Mouse (Mus musculus) lung, adult 2 months (tissue): Measurements from ENCODE around the gene Arhgap24.

ENCODE experiments used
- CTCF ChIP-seq: fragments of 200-500 bp; IDR thresholded peaks from 2 replicates; pipeline ENCODE4 v1.5.1; 2011; ENCODE audit warnings: mild to moderate bottlenecking, low read length, control low read depth; ENCODE audit not compliant: insufficient read depth
- POLR2A ChIP-seq: fragments of 200-500 bp; IDR thresholded peaks from 2 replicates; pipeline ENCODE4 v1.6.1; 2011; ENCODE audit warnings: low read depth, mild to moderate bottlenecking, control low read depth, low read length, borderline replicate concordance; ENCODE audit errors: extremely low read depth

DNA sequence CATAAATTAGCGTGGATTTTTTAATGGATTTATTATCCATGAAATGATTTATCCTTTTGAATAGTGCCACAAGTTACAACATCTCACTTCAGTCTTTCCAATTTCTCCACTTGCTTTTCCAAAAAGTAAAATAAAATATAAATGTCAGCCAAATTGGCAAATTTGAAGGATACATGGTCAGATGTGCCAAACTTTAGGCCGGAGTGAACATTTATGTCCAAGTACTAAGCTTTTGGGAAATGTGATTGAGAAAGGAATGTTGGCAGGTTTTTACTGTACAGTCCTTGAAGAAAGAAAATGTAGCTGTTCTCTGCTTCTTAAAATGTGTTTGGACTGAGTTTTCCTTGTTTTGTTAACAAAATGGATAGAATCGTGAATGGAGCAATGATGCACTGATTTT lies 185.7 kb downstream of the Arhgap24 start:
- TF ChIP-seq CTCF (no peak), POLR2A (no peak)
